Mouse (Mus musculus): ENCODE results near the gene 2010111I01Rik. TPM values are rescaled to one million over a fixed set of nuclear protein-coding genes. Genes with fewer than 3 reads are reported as not detected.

The 2010111I01Rik gene
- total and polyA plus RNA-seq, 3 experiments = 13.3 to 19.8 (median 14.4) TPM

DNA sequence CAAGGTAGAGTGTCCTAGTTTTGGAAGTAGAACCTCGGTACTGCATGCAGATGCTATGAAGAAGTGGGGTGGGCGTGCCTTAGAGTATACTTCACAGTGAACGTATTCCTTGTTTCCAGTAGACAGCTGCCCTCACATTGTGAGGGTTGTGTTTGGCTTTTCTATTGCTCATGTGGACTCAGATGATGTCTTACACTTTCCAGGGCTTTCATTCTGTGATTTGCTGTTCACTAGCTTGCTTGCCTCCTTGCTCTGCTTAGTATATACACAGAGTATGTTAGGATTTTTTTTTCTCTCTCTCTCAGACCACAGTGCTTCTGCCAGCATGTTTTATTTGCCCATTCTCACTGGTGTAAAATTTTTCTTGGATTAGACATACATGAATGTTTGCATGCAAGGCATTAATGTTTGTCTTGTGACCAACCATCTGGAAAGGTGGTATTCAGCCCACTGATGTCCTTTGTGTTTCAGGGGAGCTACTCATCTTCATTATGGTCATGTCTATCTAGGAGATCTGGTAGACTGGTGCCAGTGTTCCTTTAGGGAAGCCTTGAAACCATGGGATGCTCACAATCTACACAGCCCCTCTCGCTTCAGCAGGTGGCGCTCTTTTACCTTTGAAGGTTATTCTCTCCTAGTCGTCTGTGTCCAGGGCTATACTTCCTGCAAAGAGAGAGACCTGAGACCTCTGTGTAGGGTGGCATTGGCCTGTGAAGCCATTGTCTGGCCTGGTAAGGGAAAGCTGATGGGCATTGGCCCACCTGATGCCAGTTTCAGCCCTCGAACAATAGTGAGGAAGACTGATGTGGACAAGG lies 81.7 kb downstream of the 2010111I01Rik start:
- H3K4me3 ChIP-seq (replicated peaks in 1 of 3; ENCODE audit: low read depth in 2 of 3, low read length in 2 of 3, poor library complexity in 1 of 3) = no peak overlapping the region
- no peak overlapping the region for H3K4me2 ChIP-seq (ENCODE audit: insufficient read depth, low read depth, poor library complexity, severe bottlenecking)
- no peaks in the 10 kb centered on the region for H3K36me3 ChIP-seq (replicated peaks in 1 of 2; ENCODE audit: control insufficient read depth in 1 of 2, insufficient read depth in 1 of 2, low read length in 1 of 2)
- H3K9ac ChIP-seq (ENCODE audit: insufficient read depth, low read depth) = no peak overlapping the region
- no peaks in the 10 kb centered on the region for H3K4me1 ChIP-seq (ENCODE audit: control insufficient read depth in 1 of 2, insufficient read depth in 2 of 2)
- no peaks in the 10 kb centered on the region for H3K79me2 ChIP-seq (replicated peaks; ENCODE audit: control insufficient read depth, extremely low read depth, insufficient read depth, poor library complexity, severe bottlenecking)
- no peaks in the 10 kb centered on the region for H3K27me3 ChIP-seq (replicated peaks)
- H3K27ac ChIP-seq (ENCODE audit: insufficient read depth, low read depth) = no peak overlapping the region
- dilution Hi-C loops (cut with MboI; ENCODE audit: extremely low pct_ligation_motif_present, extremely low pct_unique_long_range_greater_than_20kb, low sequenced_read_pairs) = no loop called here
- TF ChIP-seq SIN3A (IDR thresholded peaks at IDR 0.05; ENCODE audit: low read length) (no peak), MXI1 (IDR thresholded peaks at IDR 0.05; ENCODE audit: low read depth, low read length) (no peak), POLR2A (IDR thresholded peaks at IDR 0.05; ENCODE audit: low read depth, low read length) (no peak), POLR2AphosphoS2 (IDR thresholded peaks at IDR 0.05; ENCODE audit: low read depth, low read length) (no peak), ELF1 (IDR thresholded peaks at IDR 0.05; ENCODE audit: low read depth, low read length) (no peak), ZC3H11A (IDR thresholded peaks at IDR 0.05; ENCODE audit: low read depth, low read length) (peak; percentile 78), ZNF384 (IDR thresholded peaks at IDR 0.05; ENCODE audit: low read depth, low read length) (no peak), JUN (IDR thresholded peaks at IDR 0.05; ENCODE audit: insufficient read depth, low read depth, low read length) (no peak), UBTF (IDR thresholded peaks at IDR 0.05; ENCODE audit: low read depth, low read length) (no peak), GABPA (IDR thresholded peaks at IDR 0.05; ENCODE audit: insufficient replicate concordance, low read depth, low read length) (no peak), MAX (IDR thresholded peaks at IDR 0.05; ENCODE audit: low read length) (no peak), MAFK (IDR thresholded peaks at IDR 0.05; ENCODE audit: insufficient replicate concordance, low read length) (no peak), CHD1 (IDR thresholded peaks at IDR 0.05; ENCODE audit: low read depth, low read length) (no peak), HCFC1 (IDR thresholded peaks at IDR 0.05; ENCODE audit: low read depth, low read length) (no peak), E2F4 (IDR thresholded peaks at IDR 0.05; ENCODE audit: insufficient replicate concordance, low read depth, low read length) (no peak), ZKSCAN1 (IDR thresholded peaks at IDR 0.05; ENCODE audit: borderline replicate concordance, low read depth, low read length) (no peak), NRF1 (IDR thresholded peaks at IDR 0.05; ENCODE audit: low read depth, low read length) (no peak), RCOR1 (conservative IDR thresholded peaks at IDR 0.05; ENCODE audit: low read depth, low read length) (no peak), ZMIZ1 (IDR thresholded peaks at IDR 0.05; ENCODE audit: low read depth, low read length) (no peak), SMC3 (IDR thresholded peaks at IDR 0.05; ENCODE audit: low read depth, low read length) (peak; percentile 93), MYC (IDR thresholded peaks at IDR 0.05; ENCODE audit: low read depth, low read length) (no peak), TBP (conservative IDR thresholded peaks at IDR 0.05; ENCODE audit: low read depth, low read length) (no peak), BHLHE40 (IDR thresholded peaks at IDR 0.05; ENCODE audit: low read depth, low read length) (no peak), PAX5 (IDR thresholded peaks at IDR 0.05; ENCODE audit: low read length) (no peak), EP300 (IDR thresholded peaks at IDR 0.05; ENCODE audit: low read length) (no peak), USF1 (IDR thresholded peaks at IDR 0.05; ENCODE audit: low read depth, low read length) (no peak), TCF12 (IDR thresholded peaks at IDR 0.05; ENCODE audit: low read depth, low read length) (no peak), MEF2A (IDR thresholded peaks at IDR 0.05; ENCODE audit: borderline replicate concordance, low read depth, low read length) (no peak), KAT2A (IDR thresholded peaks at IDR 0.05; ENCODE audit: insufficient replicate concordance, low read length) (no peak), NELFE (IDR thresholded peaks at IDR 0.05; ENCODE audit: low read depth, low read length) (no peak; the same call in 1 of the 2 replicates), CTCF (conservative IDR thresholded peaks at IDR 0.05 in 1 of 2, IDR thresholded peaks at IDR 0.05 in 1 of 2; ENCODE audit: low read depth in 2 of 2, low read length in 2 of 2) (peak; percentile 52 to 83; a peak in 3 of 4 replicates), IRF4 (IDR thresholded peaks at IDR 0.05; ENCODE audit: low read depth, low read length) (no peak), USF2 (conservative IDR thresholded peaks at IDR 0.05; ENCODE audit: low read depth, low read length) (no peak), JUND (conservative IDR thresholded peaks at IDR 0.05; ENCODE audit: low read depth, low read length) (no peak), CHD2 (IDR thresholded peaks at IDR 0.05; ENCODE audit: low read length) (no peak), RAD21 (IDR thresholded peaks at IDR 0.05; ENCODE audit: low read depth, low read length) (peak; percentile 85), MAZ (IDR thresholded peaks at IDR 0.05; ENCODE audit: low read depth, low read length) (0 out of 2 replicates have a peak, but pooled peaks have one; percentile 26)
- no peaks in the 10 kb centered on the region for H3K9me3 ChIP-seq (replicated peaks; ENCODE audit: low read length)
- peak; percentile 48 for DNase-seq (ENCODE audit: extremely low read depth)
- in situ Hi-C loops (cut with MboI; ENCODE audit: low pct_ligation_motif_present, low pct_unique_long_range_greater_than_20kb, low sequenced_read_pairs) = loop anchor here (5.0 kb wide), 1 partner anchor 271 kb away; no protein-coding TSS in a partner anchor

Measured in CH12.LX (cell line).